Mouse (Mus musculus): ENCODE measurements around the gene Plekhm2. TPM values are rescaled to one million over a fixed set of nuclear protein-coding genes. Genes with fewer than 3 reads are reported as not detected.
A peak's percentile ranks its signal among the peaks of the same experiment; 100 is the strongest.

Plekhm2 gene
- polyA plus RNA-seq, 1 experiment from 2014 or later = 5.7 TPM

DNA sequence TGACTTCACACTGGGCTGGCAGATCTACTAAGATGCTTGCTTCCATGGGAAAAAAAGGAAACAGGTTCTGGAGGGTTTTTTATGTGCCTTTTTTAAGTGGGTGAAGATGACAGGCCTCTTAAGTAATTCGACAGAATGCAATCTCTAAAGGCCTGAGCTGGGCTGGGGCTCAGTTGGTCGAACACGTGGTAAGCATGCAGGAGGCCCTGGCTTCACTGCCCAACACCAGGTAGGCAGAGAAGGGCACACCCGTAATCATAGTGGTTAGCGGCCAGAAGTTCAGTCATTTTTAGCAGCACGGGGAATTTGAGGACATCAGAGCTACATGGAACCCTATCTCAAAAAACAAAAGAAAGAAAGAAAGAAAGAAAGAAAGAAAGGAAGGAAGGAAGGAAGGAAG lies 10.2 kb downstream of the Plekhm2 start:
- Histone ChIP-seq H3K4me1 (replicated peaks; ENCODE audit: control insufficient read depth, insufficient read depth, low read length) (peaks cover 10% of the 10 kb centered on the region), H3K36me3 (ENCODE audit: control insufficient read depth, insufficient read depth, low read length) (peaks cover 2% of the 10 kb centered on the region; the same call in 1 of the 2 replicates)

DNA sequence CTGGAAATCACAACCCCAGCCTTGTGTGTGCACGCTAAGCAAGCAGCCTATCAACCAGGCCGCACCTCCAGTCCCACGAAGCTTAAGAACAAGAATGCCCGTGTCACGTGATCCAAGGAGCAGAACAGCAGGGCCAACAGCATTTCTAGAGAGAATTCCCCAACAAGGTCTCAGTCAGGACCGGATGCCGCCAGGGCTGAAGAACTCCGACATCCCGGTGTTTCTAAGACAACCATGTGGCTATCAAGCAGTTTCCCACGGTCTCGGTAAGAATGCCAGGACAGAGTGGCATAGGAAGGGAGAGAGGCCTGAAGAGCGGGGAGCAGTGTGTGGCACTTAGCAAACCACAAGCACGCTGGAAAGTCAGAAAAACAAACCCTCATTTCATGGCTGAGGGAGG lies 10.9 kb downstream of the Plekhm2 start:
- Histone ChIP-seq H3K27ac (ENCODE audit: low read length) (no peak overlapping the region), H3K4me1 (replicated peaks; ENCODE audit: control insufficient read depth, insufficient read depth, low read length) (peaks cover 16% of the 10 kb centered on the region), H3K9me3 (ENCODE audit: control insufficient read depth, low read length) (no peaks in the 10 kb centered on the region), H3K4me2 (ENCODE audit: low read depth, low read length) (no peak overlapping the region), H3K36me3 (ENCODE audit: control insufficient read depth, insufficient read depth, low read length) (peaks cover 2% of the 10 kb centered on the region; the same call in 1 of the 2 replicates), H3K4me3 (ENCODE audit: low read length) (no peak overlapping the region), H3K9ac (ENCODE audit: low read length) (no peak overlapping the region), H3K27me3 (ENCODE audit: control insufficient read depth, insufficient read depth, low read depth, low read length) (no peaks in the 10 kb centered on the region)
- peak; percentile 47 for ATAC-seq (ENCODE audit: low read depth)
- WGBS = 86% methylated on average over 13 of the region's 13 CpGs

More for the DNA sequence above, 10.2 kb downstream of the Plekhm2 start:
- Histone ChIP-seq H3K4me3 (ENCODE audit: low read length) (no peak overlapping the region), H3K9me3 (ENCODE audit: control insufficient read depth, low read length) (no peaks in the 10 kb centered on the region), H3K27ac (ENCODE audit: low read length) (no peak overlapping the region), H3K27me3 (ENCODE audit: control insufficient read depth, insufficient read depth, low read depth, low read length) (no peaks in the 10 kb centered on the region), H3K9ac (ENCODE audit: low read length) (no peak overlapping the region), H3K4me2 (ENCODE audit: low read depth, low read length) (no peak overlapping the region)
- ATAC-seq (ENCODE audit: low read depth) = no peak
- 87% methylated on average over 6 of the region's 6 CpGs for WGBS

- Histone ChIP-seq H3K9me3 (ENCODE audit: control insufficient read depth, low read length) (no peaks in the 10 kb centered on the region), H3K4me1 (replicated peaks; ENCODE audit: control insufficient read depth, insufficient read depth, low read length) (peaks cover 17% of the 10 kb centered on the region), H3K36me3 (ENCODE audit: control insufficient read depth, insufficient read depth, low read length) (peaks cover 2% of the 10 kb centered on the region; the same call in 1 of the 2 replicates), H3K9ac (ENCODE audit: low read length) (no peak overlapping the region), H3K27me3 (ENCODE audit: control insufficient read depth, insufficient read depth, low read depth, low read length) (no peaks in the 10 kb centered on the region), H3K27ac (ENCODE audit: low read length) (no peak overlapping the region), H3K4me2 (ENCODE audit: low read depth, low read length) (no peak overlapping the region), H3K4me3 (ENCODE audit: low read length) (no peak overlapping the region)
- ATAC-seq (ENCODE audit: low read depth) = no peak
- 77% methylated on average over 8 of the region's 8 CpGs for WGBS
These were observed 11.7 kb downstream of the Plekhm2 start for GRCm38 (mm10) chr4:141653044-141653443.

DNA sequence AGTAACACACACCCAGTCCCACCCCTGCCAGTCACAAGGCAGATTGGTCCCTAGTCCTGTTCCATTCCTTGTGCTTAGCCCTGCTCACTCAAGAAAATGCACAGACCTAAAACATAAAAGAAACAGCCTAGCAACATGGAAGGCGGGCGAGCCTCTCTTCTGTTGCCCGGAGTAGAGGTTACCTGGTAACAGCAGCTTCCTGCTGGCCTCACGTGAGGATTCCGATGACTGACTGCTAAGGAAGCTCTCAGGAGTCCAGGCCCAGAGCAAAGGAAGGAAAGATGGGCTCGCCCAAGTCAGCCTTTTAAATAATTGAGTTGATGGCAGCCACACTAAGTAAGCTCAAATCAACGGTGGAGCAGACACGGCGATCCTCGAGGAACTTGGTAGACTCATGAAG lies 12.8 kb downstream of the Plekhm2 start:
- H3K4me1 ChIP-seq (replicated peaks; ENCODE audit: control insufficient read depth, insufficient read depth, low read length) = peaks cover 17% of the 10 kb centered on the region
- 78% methylated on average over 10 of the region's 10 CpGs for WGBS

GRCm38 (mm10) chr4:141651286-141651685 lies 13.4 kb downstream of the Plekhm2 start:
- ATAC-seq (ENCODE audit: low read depth) = no peak
- no peak overlapping the region for H3K4me2 ChIP-seq (ENCODE audit: low read depth, low read length)
- peaks cover 16% of the 10 kb centered on the region for H3K4me1 ChIP-seq (replicated peaks; ENCODE audit: control insufficient read depth, insufficient read depth, low read length)
- H3K4me3 ChIP-seq (ENCODE audit: low read length) = no peak overlapping the region
- H3K27ac ChIP-seq (ENCODE audit: low read length) = no peak overlapping the region
- no peak overlapping the region for H3K9ac ChIP-seq (ENCODE audit: low read length)
- H3K36me3 ChIP-seq (ENCODE audit: control insufficient read depth, insufficient read depth, low read length) = no peaks in the 10 kb centered on the region; the same call in 1 of the 2 replicates
- no peaks in the 10 kb centered on the region for H3K9me3 ChIP-seq (ENCODE audit: control insufficient read depth, low read length)
- no peaks in the 10 kb centered on the region for H3K27me3 ChIP-seq (ENCODE audit: control insufficient read depth, insufficient read depth, low read depth, low read length)
- whole genome bisulfite sequencing = 88% methylated on average over 6 of the region's 6 CpGs

More for the DNA sequence above, 12.8 kb downstream of the Plekhm2 start:
- no peaks in the 10 kb centered on the region; the same call in 1 of the 2 replicates for H3K36me3 ChIP-seq (ENCODE audit: control insufficient read depth, insufficient read depth, low read length)
- H3K27me3 ChIP-seq (ENCODE audit: control insufficient read depth, insufficient read depth, low read depth, low read length) = no peaks in the 10 kb centered on the region
- H3K4me3 ChIP-seq (ENCODE audit: low read length) = no peak overlapping the region
- no peak for ATAC-seq (ENCODE audit: low read depth)
- H3K9ac ChIP-seq (ENCODE audit: low read length) = no peak overlapping the region
- H3K9me3 ChIP-seq (ENCODE audit: control insufficient read depth, low read length) = no peaks in the 10 kb centered on the region
- no peak overlapping the region for H3K27ac ChIP-seq (ENCODE audit: low read length)
- no peak overlapping the region for H3K4me2 ChIP-seq (ENCODE audit: low read depth, low read length)

- no peaks in the 10 kb centered on the region for H3K9me3 ChIP-seq (ENCODE audit: control insufficient read depth, low read length)
- H3K9ac ChIP-seq (ENCODE audit: low read length) = 0 out of 2 replicates have a peak overlapping the region, but pooled peaks have one; percentile 37
- H3K27ac ChIP-seq (ENCODE audit: low read length) = no peak overlapping the region; the same call in 1 of the 2 replicates
- H3K27me3 ChIP-seq (ENCODE audit: control insufficient read depth, insufficient read depth, low read depth, low read length) = no peaks in the 10 kb centered on the region
- H3K36me3 ChIP-seq (ENCODE audit: control insufficient read depth, insufficient read depth, low read length) = no peaks in the 10 kb centered on the region; the same call in 1 of the 2 replicates
- 55% methylated on average over 6 of the region's 6 CpGs for WGBS
- H3K4me2 ChIP-seq (ENCODE audit: low read depth, low read length) = no peak overlapping the region
- no peak for ATAC-seq (ENCODE audit: low read depth)
- peaks cover 14% of the 10 kb centered on the region; the same call in 1 of the 2 replicates for H3K4me1 ChIP-seq (replicated peaks; ENCODE audit: control insufficient read depth, insufficient read depth, low read length)
- H3K4me3 ChIP-seq (ENCODE audit: low read length) = no peak overlapping the region
These were observed 15.5 kb downstream of the Plekhm2 start for GRCm38 (mm10) chr4:141649244-141649643.

DNA sequence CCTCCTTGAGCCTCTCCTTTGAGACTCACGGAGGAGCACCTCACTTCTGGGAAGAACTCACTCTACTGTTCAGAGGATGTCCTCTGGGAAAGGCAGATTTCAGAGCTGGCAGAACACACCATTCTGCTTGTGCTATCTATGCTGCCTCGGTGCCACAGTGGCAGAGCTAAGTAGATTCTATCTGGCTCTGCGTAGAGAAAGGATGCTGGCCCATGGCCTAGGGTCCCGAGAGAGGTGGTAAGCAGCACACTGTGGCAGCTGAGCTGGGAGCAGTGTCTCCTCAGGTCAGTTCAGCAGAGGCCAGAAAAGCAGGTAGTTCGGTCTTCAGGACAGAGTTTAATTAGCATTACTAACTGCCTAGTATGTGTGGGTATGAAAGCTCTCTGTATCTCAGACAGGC lies 16.4 kb downstream of the Plekhm2 start:
- no peak overlapping the region for H3K27ac ChIP-seq (ENCODE audit: low read length)
- no peak overlapping the region for H3K9ac ChIP-seq (ENCODE audit: low read length)
- 92% methylated on average over 5 of the region's 5 CpGs for WGBS
- no peaks in the 10 kb centered on the region for H3K27me3 ChIP-seq (ENCODE audit: control insufficient read depth, insufficient read depth, low read depth, low read length)
- H3K9me3 ChIP-seq (ENCODE audit: control insufficient read depth, low read length) = no peaks in the 10 kb centered on the region
- peaks cover 20% of the 10 kb centered on the region; the same call in 1 of the 2 replicates for H3K4me1 ChIP-seq (replicated peaks; ENCODE audit: control insufficient read depth, insufficient read depth, low read length)
- no peak overlapping the region for H3K4me2 ChIP-seq (ENCODE audit: low read depth, low read length)
- no peak overlapping the region for H3K4me3 ChIP-seq (ENCODE audit: low read length)
- ATAC-seq (ENCODE audit: low read depth) = no peak
- no peaks in the 10 kb centered on the region; the same call in 1 of the 2 replicates for H3K36me3 ChIP-seq (ENCODE audit: control insufficient read depth, insufficient read depth, low read length)

GRCm38 (mm10) chr4:141647187-141647586 lies 17.5 kb downstream of the Plekhm2 start:
- H3K27ac ChIP-seq (ENCODE audit: low read length) = no peak overlapping the region
- WGBS = 87% methylated on average over 3 of the region's 3 CpGs

GRCm38 (mm10) chr4:141645988-141646387 lies 18.7 kb downstream of the Plekhm2 start:
- no peaks in the 10 kb centered on the region for H3K27me3 ChIP-seq (ENCODE audit: control insufficient read depth, insufficient read depth, low read depth, low read length)
- H3K9me3 ChIP-seq (ENCODE audit: control insufficient read depth, low read length) = no peaks in the 10 kb centered on the region
- WGBS = 91% methylated on average over 8 of the region's 8 CpGs
- no peak overlapping the region for H3K4me2 ChIP-seq (ENCODE audit: low read depth, low read length)
- 0 out of 2 replicates have a peak, but pooled peaks cover 4% of the 10 kb centered on the region for H3K36me3 ChIP-seq (ENCODE audit: control insufficient read depth, insufficient read depth, low read length)
- H3K4me1 ChIP-seq (replicated peaks; ENCODE audit: control insufficient read depth, insufficient read depth, low read length) = peaks cover 31% of the 10 kb centered on the region; the same call in 1 of the 2 replicates
- no peak overlapping the region for H3K27ac ChIP-seq (ENCODE audit: low read length)
- ATAC-seq (ENCODE audit: low read depth) = no peak
- H3K4me3 ChIP-seq (ENCODE audit: low read length) = no peak overlapping the region
- H3K9ac ChIP-seq (ENCODE audit: low read length) = no peak overlapping the region

More at GRCm38 (mm10) chr4:141647187-141647586, 17.5 kb downstream of the Plekhm2 start:
- H3K4me1 ChIP-seq (replicated peaks; ENCODE audit: control insufficient read depth, insufficient read depth, low read length) = peaks cover 28% of the 10 kb centered on the region; the same call in 1 of the 2 replicates
- ATAC-seq (ENCODE audit: low read depth) = no peak
- no peaks in the 10 kb centered on the region for H3K27me3 ChIP-seq (ENCODE audit: control insufficient read depth, insufficient read depth, low read depth, low read length)
- H3K36me3 ChIP-seq (ENCODE audit: control insufficient read depth, insufficient read depth, low read length) = no peaks in the 10 kb centered on the region; the same call in 1 of the 2 replicates
- H3K4me3 ChIP-seq (ENCODE audit: low read length) = no peak overlapping the region
- H3K9me3 ChIP-seq (ENCODE audit: control insufficient read depth, low read length) = no peaks in the 10 kb centered on the region
- H3K9ac ChIP-seq (ENCODE audit: low read length) = no peak overlapping the region
- no peak overlapping the region for H3K4me2 ChIP-seq (ENCODE audit: low read depth, low read length)

Measured in lung, embryonic 16.5 days (tissue).